Mouse (Mus musculus) spleen, adult 2 months (tissue): Measurements from ENCODE around the gene Stk40. TPM values are rescaled to one million over a fixed set of nuclear protein-coding genes. Genes with fewer than 3 reads are reported as not detected.
"Not testable (repeated sequence)": the region's sequence is repeated elsewhere in the genome, so short reads cannot be mapped to it uniquely, and the experiment has no call there.

Experiments
- DNase-seq, 2 experiments: peaks; one replicate each; pipeline versions ENCODE4 v3.0.0 to v3.0.0-alpha.2; 2012 to 2021; ENCODE audit warnings: low spot score in 2 of 2, low read depth in 1 of 2
- H3K27ac ChIP-seq: fragments of 200-500 bp; 2 replicates; pipeline ENCODE4 v1.5.1; 2012; ENCODE audit warnings: low read length, inconsistent platforms; ENCODE audit not compliant: insufficient read depth
- H3K27me3 ChIP-seq: fragments of 200-500 bp; 2 replicates; pipeline ENCODE4 v1.6.1; 2012; ENCODE audit warnings: mild to moderate bottlenecking, moderate library complexity, low read length, inconsistent platforms; ENCODE audit not compliant: control insufficient read depth, insufficient read depth
- H3K36me3 ChIP-seq: fragments of 200-500 bp; 2 replicates; pipeline ENCODE4 v1.6.1; 2012; ENCODE audit warnings: mild to moderate bottlenecking, low read length, inconsistent platforms; ENCODE audit not compliant: control insufficient read depth, insufficient read depth
- H3K4me1 ChIP-seq: fragments of 200-500 bp; 2 replicates; pipeline ENCODE4 v1.6.1; 2011; ENCODE audit warnings: inconsistent platforms; ENCODE audit not compliant: control insufficient read depth, insufficient read depth, insufficient read length
- H3K4me3 ChIP-seq: fragments of 200-500 bp; 2 replicates; pipeline ENCODE4 v1.5.1; 2011; ENCODE audit warnings: mild to moderate bottlenecking, inconsistent platforms; ENCODE audit not compliant: insufficient read depth, insufficient read length; ENCODE audit errors: extremely low read depth
- CTCF ChIP-seq: fragments of 200-500 bp; IDR thresholded peaks from 2 replicates; pipeline ENCODE4 v1.5.1; 2011; ENCODE audit warnings: mild to moderate bottlenecking, inconsistent platforms; ENCODE audit not compliant: insufficient read depth, insufficient read length, insufficient replicate concordance; ENCODE audit errors: extremely low read depth
- POLR2A ChIP-seq: fragments of 200-500 bp; IDR thresholded peaks from 2 replicates; pipeline ENCODE4 v1.6.1; 2011; ENCODE audit warnings: low read depth, low read length, inconsistent platforms
- WGBS: fragments of 180-500 bp; shearing (Covaris S2); methylation state at CpG from one replicate; pipeline ENCODE4 v1.1.7; 2018; 5-methylcytosine and 5-hydroxymethylcytosine counted together
- polyA plus RNA-seq: library from polyadenylated mRNA; depleted of rRNA; stranded (reverse); fragments of >200 nt; gene quantifications from 2 replicates; pipeline ENCODE4 v1.2.3, GENCODE M21; 2012

The Stk40 gene
- polyA plus RNA-seq, 1 experiment = 19.4 TPM

DNA sequence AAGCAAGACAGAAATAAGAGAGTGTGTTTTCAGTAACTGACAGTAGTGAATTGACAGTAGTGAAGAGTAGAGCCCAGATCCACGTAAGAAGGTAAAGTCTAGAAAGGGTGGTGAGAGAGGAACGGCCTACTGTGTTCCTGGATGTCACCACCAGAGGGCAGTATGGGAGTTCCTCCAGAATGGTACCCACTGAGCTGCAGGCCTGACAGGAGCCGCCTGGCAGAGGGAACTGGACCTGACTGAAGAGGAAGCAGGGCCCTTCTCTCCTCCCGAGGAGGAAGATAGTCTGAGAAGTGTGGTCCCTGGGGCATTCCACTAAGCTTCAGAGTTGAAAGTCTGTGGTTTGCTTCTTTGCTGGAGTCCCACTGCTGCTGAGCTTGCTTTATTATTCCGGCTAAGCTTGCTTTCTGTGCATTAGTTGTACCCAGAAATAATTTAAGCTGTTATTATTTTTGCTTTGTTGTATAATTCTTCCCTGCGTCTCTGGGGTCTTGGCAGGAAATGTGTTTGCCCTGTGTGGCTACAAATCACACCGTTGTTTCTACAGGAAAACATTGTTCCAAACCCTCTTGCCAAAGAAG is 17.7 kb upstream of the Stk40 start:
- Histone ChIP-seq H3K27me3 (no peaks in the 10 kb centered on the region), H3K27ac (no peak overlapping the region), H3K36me3 (no peaks in the 10 kb centered on the region), H3K4me3 (no peak overlapping the region), H3K4me1 (no peaks in the 10 kb centered on the region; the same call in 1 of the 2 replicates)
- 10% methylated on average over 7 of the region's 7 CpGs for WGBS
- no peak for TF ChIP-seq POLR2A
- peak; percentile 92 for TF ChIP-seq CTCF
- DNase-seq = peak; percentile 75 to 82

DNA sequence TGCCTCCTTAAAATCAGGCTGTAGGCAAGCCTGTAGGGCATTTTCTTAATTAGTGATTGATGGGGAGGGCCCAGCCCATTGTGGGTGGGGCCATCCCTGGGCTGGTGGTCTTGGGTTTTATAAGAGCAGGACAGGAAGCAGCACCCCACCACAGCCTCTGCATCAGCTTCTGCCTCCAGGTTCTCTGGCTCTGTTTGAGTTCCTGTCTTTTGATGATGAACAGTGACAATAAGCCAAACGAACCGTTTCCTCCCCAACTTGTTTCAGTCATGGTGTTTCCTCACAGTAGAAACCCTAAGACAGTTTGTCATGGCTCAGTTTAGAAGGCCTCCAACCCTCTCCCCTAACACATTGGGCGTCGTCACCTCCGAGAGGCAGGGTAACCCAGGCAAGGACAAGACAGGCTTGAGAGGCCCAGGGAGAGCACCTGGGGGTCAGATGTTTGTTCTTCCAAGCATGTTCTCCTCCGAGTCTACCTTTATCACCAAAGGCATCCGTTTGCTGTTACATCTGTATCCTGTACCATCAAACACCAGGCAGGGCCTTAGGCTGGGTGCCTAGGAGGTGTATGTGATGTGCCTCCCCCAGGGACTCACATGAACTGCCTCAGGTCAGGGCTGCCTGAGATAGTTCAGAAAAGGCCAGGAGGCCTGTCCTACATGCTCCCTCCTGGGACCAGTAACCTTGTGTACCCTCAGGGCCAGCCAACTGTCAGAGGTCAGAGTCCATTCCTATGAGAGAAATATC is 13.5 kb upstream of the Stk40 start:
- TF ChIP-seq CTCF (no peak), POLR2A (no peak)
- WGBS = 38% methylated on average over 7 of the region's 7 CpGs
- Histone ChIP-seq H3K4me1 (no peaks in the 10 kb centered on the region; the same call in 1 of the 2 replicates), H3K27me3 (no peaks in the 10 kb centered on the region), H3K27ac (peak overlapping the region; percentile 77), H3K36me3 (no peaks in the 10 kb centered on the region), H3K4me3 (no peak overlapping the region)
- no peak for DNase-seq

DNA sequence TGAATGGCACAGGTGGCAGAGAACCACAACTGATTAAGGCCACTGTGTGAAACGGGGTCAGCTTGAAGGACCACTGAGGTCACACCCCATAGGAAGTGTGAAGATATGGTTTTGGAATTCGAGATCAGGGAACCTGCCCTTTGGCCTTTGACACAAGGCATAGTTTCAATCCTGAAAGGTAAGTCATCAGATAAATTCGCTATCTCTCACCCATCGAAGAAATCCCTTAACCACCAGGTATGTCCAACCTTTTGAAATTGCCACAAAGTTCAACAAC is 13.0 kb upstream of the Stk40 start:
- no peak overlapping the region for H3K4me3 ChIP-seq
- 79% methylated on average over 4 of the region's 4 CpGs for WGBS
- no peaks in the 10 kb centered on the region for H3K27me3 ChIP-seq
- H3K36me3 ChIP-seq = no peaks in the 10 kb centered on the region
- peak overlapping the region; percentile 77 for H3K27ac ChIP-seq
- no peak for TF ChIP-seq CTCF
- TF ChIP-seq POLR2A = no peak
- no peak for DNase-seq
- H3K4me1 ChIP-seq = no peaks in the 10 kb centered on the region; the same call in 1 of the 2 replicates

DNA sequence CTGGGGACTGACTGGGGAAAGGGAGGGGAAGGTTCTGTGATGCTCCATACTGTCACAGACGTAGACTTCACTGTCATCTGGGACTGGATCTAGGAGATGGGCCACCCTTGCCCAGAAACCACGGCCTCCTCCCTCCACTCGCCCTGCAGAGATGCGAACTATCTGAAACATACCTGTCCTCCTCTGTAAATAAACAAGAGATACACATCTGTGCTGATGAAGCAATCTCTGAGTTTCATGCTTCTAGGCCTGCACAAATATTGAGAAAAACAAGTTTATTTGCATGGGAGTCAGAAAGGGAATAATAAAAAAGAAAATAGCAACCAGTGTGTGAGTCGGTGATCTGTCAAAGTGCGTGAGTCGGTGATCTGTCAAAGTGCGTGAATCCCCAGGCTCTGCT is 11.9 kb upstream of the Stk40 start:
- no peak for DNase-seq
- Histone ChIP-seq H3K27ac (no peak overlapping the region), H3K36me3 (no peaks in the 10 kb centered on the region), H3K27me3 (no peaks in the 10 kb centered on the region), H3K4me1 (peaks cover under 1% of the 10 kb centered on the region; the same call in 1 of the 2 replicates), H3K4me3 (no peak overlapping the region)
- 90% methylated on average over 8 of the region's 8 CpGs for WGBS
- TF ChIP-seq POLR2A (no peak), CTCF (no peak)

DNA sequence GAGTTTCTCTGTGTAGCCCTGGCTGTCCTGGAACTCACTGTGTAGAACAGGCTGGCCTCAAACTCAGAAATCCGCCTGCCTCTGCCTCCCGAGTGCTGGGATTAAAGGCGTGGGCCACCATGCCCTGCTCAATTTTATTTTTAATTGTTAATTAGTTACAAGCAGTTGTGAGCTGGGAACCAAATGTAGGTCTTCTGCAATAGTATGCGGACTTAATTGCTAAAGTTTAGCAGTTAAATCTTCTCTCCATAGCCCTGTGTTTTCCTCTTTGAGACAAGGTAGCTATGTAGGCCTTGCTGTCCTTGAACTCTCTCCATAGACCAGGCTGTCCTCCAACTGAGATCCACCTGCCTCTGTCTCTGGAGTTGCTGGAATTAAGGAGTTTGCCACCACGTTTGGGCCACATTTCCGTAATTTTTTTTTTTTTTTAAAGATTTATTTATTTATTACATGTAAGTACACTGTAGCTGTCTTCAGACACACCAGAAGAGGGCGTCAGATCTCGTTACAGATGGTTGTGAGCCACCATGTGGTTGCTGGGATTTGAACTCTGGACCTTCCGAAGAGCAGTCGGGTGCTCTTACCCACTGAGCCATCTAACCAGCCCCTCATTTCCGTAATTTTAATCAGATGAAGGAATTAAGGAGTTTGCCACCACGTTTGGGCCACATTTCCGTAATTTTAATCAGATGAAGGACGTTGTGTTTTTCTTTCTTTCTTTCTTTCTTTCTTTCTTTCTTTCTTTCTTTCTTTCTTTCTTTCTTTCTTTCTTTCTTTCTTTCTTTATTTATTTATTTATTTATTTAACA is 7.9 kb upstream of the Stk40 start:
- not testable (repeated sequence) for DNase-seq, H3K27ac ChIP-seq, H3K27me3 ChIP-seq, H3K36me3 ChIP-seq, H3K4me3 ChIP-seq, H3K4me1 ChIP-seq
- 47% methylated on average over 14 of the region's 14 CpGs for WGBS

DNA sequence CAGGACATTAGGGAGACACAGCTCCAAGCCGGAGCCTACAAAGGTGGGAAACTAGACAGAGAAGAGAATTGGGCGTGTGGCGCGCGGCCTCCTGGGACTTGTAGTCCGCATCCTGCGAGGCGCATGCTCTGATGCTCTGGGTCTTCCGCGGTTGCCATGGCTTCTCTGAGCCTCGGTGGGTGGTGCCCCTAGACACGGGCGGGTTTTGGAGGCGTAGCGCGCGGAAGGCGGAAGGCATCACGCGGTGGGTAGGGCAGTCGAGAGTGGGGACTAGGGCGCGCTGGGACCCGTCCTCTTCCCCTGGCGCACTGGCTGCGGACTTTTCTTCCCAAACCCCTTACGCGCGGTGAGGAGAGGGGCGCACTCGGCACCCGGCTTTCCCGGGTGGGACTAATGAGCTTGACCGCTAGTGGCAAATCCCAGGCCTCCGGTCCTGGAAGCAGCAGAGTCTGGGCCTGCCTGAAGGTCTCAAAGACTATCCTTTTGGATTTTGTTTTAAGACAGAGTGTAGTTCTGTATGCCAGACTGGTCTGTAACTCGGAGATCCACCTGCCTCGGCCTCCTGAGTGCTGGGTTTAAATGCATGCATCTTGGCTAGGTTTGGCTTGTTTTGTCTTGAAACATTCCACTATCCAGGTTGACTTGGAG is 7.2 kb upstream of the Stk40 start, which contains the start of gene Lsm10:
Gene Lsm10, plus strand, starts transcription at position 160 of the 648 bp plus-strand sequence.
- peak within 1 kb of the TSS; percentile 74 for H3K4me3 ChIP-seq
- H3K27ac ChIP-seq = peak within 1 kb of the TSS; percentile 70
- WGBS = 1% methylated on average over 35 of the region's 37 CpGs
- TF ChIP-seq POLR2A (peak; percentile 84), CTCF (no peak)
- peaks cover 5% of the 10 kb centered on the region; the same call in 1 of the 2 replicates for H3K4me1 ChIP-seq
- H3K36me3 ChIP-seq = no peaks in the 10 kb centered on the region
- no peaks in the 10 kb centered on the region for H3K27me3 ChIP-seq
- peak; percentile 93 to 94 for DNase-seq
